Mouse (Mus musculus) spleen, adult 2 months (tissue): ENCODE results near the gene Txnrd3.

Source experiments
- CTCF ChIP-seq: fragments of 200-500 bp; IDR thresholded peaks from 2 replicates; pipeline ENCODE4 v1.5.1; 2011; ENCODE audit warnings: mild to moderate bottlenecking, inconsistent platforms; ENCODE audit not compliant: insufficient read depth, insufficient read length, insufficient replicate concordance; ENCODE audit errors: extremely low read depth
- POLR2A ChIP-seq: fragments of 200-500 bp; IDR thresholded peaks from 2 replicates; pipeline ENCODE4 v1.6.1; 2011; ENCODE audit warnings: low read depth, low read length, inconsistent platforms

DNA sequence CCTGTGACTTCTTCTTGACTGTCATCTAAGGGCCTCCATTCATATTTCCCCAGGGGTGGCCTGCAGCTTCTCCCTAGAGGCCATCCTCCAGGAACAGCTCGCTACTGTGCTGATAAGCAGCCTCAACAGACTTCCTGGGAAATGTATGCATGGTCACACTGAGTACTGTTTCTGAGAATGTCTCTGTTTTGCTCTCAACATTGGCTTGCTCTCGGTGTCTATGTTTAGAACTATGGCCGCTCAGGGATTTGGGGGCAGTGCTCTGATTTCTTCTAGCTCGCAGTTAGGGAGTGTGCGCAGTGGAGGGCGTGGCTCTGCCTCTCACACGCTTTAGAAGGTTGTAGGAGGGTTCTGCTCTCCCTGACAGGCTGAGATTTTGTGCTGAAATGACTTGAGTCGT, 9.4 kb upstream of the Txnrd3 start:
- no peak for TF ChIP-seq CTCF
- TF ChIP-seq POLR2A: no peak
